In genomic region chr7:127903971-127904796, GRCm38 (mm10) we compare ENCODE assay signal across 8 mouse cellular contexts. TPM values are rescaled to one million over a fixed set of nuclear protein-coding genes. Genes with fewer than 3 reads are reported as not detected.
DNase-seq lines count a peak whose midpoint lies in the region; ATAC-seq and TF ChIP-seq lines count a peak whose summit lies in the region.

Bckdk (plus strand) TSS chr7:127904082.

- DNase-seq in 3T3-L1 (ENCODE audit: low read depth, low spot score) = peak; percentile 88
- DNase-seq in adrenal gland, postnatal 4 days (ENCODE audit: low spot score in 2 of 2) = peak; percentile 52 to 62
- DNase-seq in embryonic facial prominence, embryonic 14.5 days (ENCODE audit: low spot score) = peak; percentile 93
- DNase-seq in heart, adult 8-10 months (ENCODE audit: low spot score) = peak; percentile 74
- DNase-seq in kidney, adult 9 months = peak; percentile 79
- DNase-seq in limb, embryonic 14.5 days (ENCODE audit: low spot score) = peak; percentile 90
- DNase-seq in midbrain, postnatal 0 days (ENCODE audit: low spot score) = peak; percentile 92
- DNase-seq in spleen, postnatal 36 days (ENCODE audit: low spot score in 2 of 2) = peak; percentile 78 to 80

- no peaks in the 10 kb centered on the region for H3K9me3 ChIP-seq in embryonic facial prominence, embryonic 14.5 days (ENCODE audit: control insufficient read depth, low read length)
- no peaks in the 10 kb centered on the region for H3K9me3 ChIP-seq in limb, embryonic 14.5 days (ENCODE audit: control insufficient read depth, low read length)
- no peaks in the 10 kb centered on the region for H3K9me3 ChIP-seq in midbrain, postnatal 0 days (ENCODE audit: low read length)

- peak within 1 kb of the TSS; percentile 85 for H3K27ac ChIP-seq in embryonic facial prominence, embryonic 14.5 days (replicated peaks; ENCODE audit: low read depth, low read length)
- peak within 1 kb of the TSS; percentile 87 for H3K27ac ChIP-seq in limb, embryonic 14.5 days (replicated peaks; ENCODE audit: low read depth, low read length)
- peak within 1 kb of the TSS; percentile 83 for H3K27ac ChIP-seq in midbrain, postnatal 0 days (ENCODE audit: low read depth, low read length)

- H3K4me3 ChIP-seq in embryonic facial prominence, embryonic 14.5 days (ENCODE audit: low read depth, low read length) = peak within 1 kb of the TSS; percentile 60
- H3K4me3 ChIP-seq in limb, embryonic 14.5 days (replicated peaks; ENCODE audit: low read length) = peak within 1 kb of the TSS; percentile 78
- H3K4me3 ChIP-seq in midbrain, postnatal 0 days (ENCODE audit: low read depth, low read length) = peak within 1 kb of the TSS; percentile 56

- peak; percentile 95 for ATAC-seq in embryonic facial prominence, embryonic 14.5 days (ENCODE audit: low read depth)
- ATAC-seq in limb, embryonic 14.5 days (ENCODE audit: low FRiP score, low read depth) = peak; percentile 89
- ATAC-seq in midbrain, postnatal 0 days (ENCODE audit: low FRiP score) = peak; percentile 90

- peak; percentile 30 for TF ChIP-seq CTCF in midbrain, postnatal 0 days (IDR thresholded peaks at IDR 0.05)

- TF ChIP-seq POLR2A in limb, embryonic 14.5 days (IDR thresholded peaks at IDR 0.05; ENCODE audit: borderline replicate concordance, extremely low read depth, insufficient read depth, insufficient read length) = peak; percentile 92; the same call in 1 of the 2 replicates

- peaks cover 3% of the 10 kb centered on the region; the same call in 1 of the 2 replicates for H3K4me1 ChIP-seq in embryonic facial prominence, embryonic 14.5 days (ENCODE audit: control insufficient read depth, insufficient read depth, low read length)
- H3K4me1 ChIP-seq in limb, embryonic 14.5 days (ENCODE audit: control insufficient read depth, insufficient read depth, low read length) = peaks cover 5% of the 10 kb centered on the region; the same call in 1 of the 2 replicates
- peaks cover 12% of the 10 kb centered on the region; the same call in 1 of the 2 replicates for H3K4me1 ChIP-seq in midbrain, postnatal 0 days (ENCODE audit: insufficient read depth, low read length)

- H3K4me2 ChIP-seq in embryonic facial prominence, embryonic 14.5 days (ENCODE audit: low read depth, low read length) = peak within 1 kb of the TSS; percentile 80
- H3K4me2 ChIP-seq in limb, embryonic 14.5 days (replicated peaks; ENCODE audit: low read depth, low read length, severe bottlenecking) = peak within 1 kb of the TSS; percentile 85
- H3K4me2 ChIP-seq in midbrain, postnatal 0 days (ENCODE audit: low read depth, low read length, poor library complexity, severe bottlenecking) = peak within 1 kb of the TSS; percentile 91

- whole genome bisulfite sequencing in embryonic facial prominence, embryonic 14.5 days = 5% methylated on average over 35 of the region's 38 CpGs
- WGBS in limb, embryonic 14.5 days = 5% methylated on average over 38 of the region's 38 CpGs
- WGBS in midbrain, postnatal 0 days = 8% methylated on average over 38 of the region's 38 CpGs

- peak within 1 kb of the TSS; percentile 84 for H3K9ac ChIP-seq in embryonic facial prominence, embryonic 14.5 days (ENCODE audit: low read depth, low read length)
- peak within 1 kb of the TSS; percentile 80 for H3K9ac ChIP-seq in limb, embryonic 14.5 days (ENCODE audit: low read depth, low read length, severe bottlenecking)
- H3K9ac ChIP-seq in midbrain, postnatal 0 days (replicated peaks; ENCODE audit: low read length, poor library complexity, severe bottlenecking) = peak within 1 kb of the TSS; percentile 89

- H3K27me3 ChIP-seq in embryonic facial prominence, embryonic 14.5 days (replicated peaks; ENCODE audit: control insufficient read depth, insufficient read depth, low read length) = no peaks in the 10 kb centered on the region
- H3K27me3 ChIP-seq in limb, embryonic 14.5 days (ENCODE audit: control insufficient read depth, insufficient read depth, low read length) = no peaks in the 10 kb centered on the region
- H3K27me3 ChIP-seq in midbrain, postnatal 0 days (ENCODE audit: insufficient read depth, low read length) = no peaks in the 10 kb centered on the region

- H3K36me3 ChIP-seq in embryonic facial prominence, embryonic 14.5 days (ENCODE audit: control insufficient read depth, insufficient read depth, low read length) = peaks cover 42% of the 10 kb centered on the region
- peaks cover 43% of the 10 kb centered on the region for H3K36me3 ChIP-seq in limb, embryonic 14.5 days (ENCODE audit: control insufficient read depth, insufficient read depth, low read length)
- H3K36me3 ChIP-seq in midbrain, postnatal 0 days (ENCODE audit: insufficient read depth, low read length) = peaks cover 22% of the 10 kb centered on the region

RNA-seq across cellular contexts. Expression of gene Bckdk, which starts in this region (rescaled TPM):
- total RNA-seq in adrenal gland, postnatal 4 days (2021) = 100 to 1,000 TPM; 105 to 112 TPM
- polyA plus RNA-seq in embryonic facial prominence, embryonic 14.5 days (2014; fragmentation: Nextera tagmentation; extraction: Ambion mirVana) = 121 and 125 TPM in 2 replicates
- 100 to 1,000 TPM; 119 to 144 (median 142) TPM for total RNA-seq in heart, adult 8-10 months (2022)
- 67.0 and 94.6 TPM in 2 replicates for polyA plus RNA-seq in limb, embryonic 14.5 days (2012; rRNA removed)
- 116 and 122 TPM in 2 replicates for polyA plus RNA-seq in limb, embryonic 14.5 days (2014; fragmentation: Nextera tagmentation; extraction: Ambion mirVana)
- 47.8 and 77.7 TPM in 2 replicates for total RNA-seq in midbrain, postnatal 0 days (2014; rRNA removed)
- 52.7 and 63.7 TPM in 2 replicates for polyA plus RNA-seq in midbrain, postnatal 0 days (2015; fragmentation: Nextera tagmentation; extraction: Ambion mirVana)

Comparison
In these comparisons a context has a peak if more than half of its experiments do, and no peak if none do; other contexts are left out.
1. Peak in every context shown above with its lines: DNase-seq, ATAC-seq, H3K4me3 ChIP-seq and H3K27ac ChIP-seq.